Mouse (Mus musculus) olfactory bulb, adult 2 months (tissue): Measurements from ENCODE around the gene Slc8a2.

ENCODE experiments used
- CTCF ChIP-seq: fragments of 200-500 bp; IDR thresholded peaks from 2 replicates; pipeline ENCODE4 v1.5.1; 2012; ENCODE audit warnings: low read depth, mild to moderate bottlenecking, low read length, moderate library complexity; ENCODE audit not compliant: insufficient read depth
- POLR2A ChIP-seq: fragments of 200-500 bp; IDR thresholded peaks from 2 replicates; pipeline ENCODE4 v1.6.1; 2012; ENCODE audit warnings: mild to moderate bottlenecking, low read depth, low read length, moderate library complexity; ENCODE audit not compliant: insufficient read depth

DNA sequence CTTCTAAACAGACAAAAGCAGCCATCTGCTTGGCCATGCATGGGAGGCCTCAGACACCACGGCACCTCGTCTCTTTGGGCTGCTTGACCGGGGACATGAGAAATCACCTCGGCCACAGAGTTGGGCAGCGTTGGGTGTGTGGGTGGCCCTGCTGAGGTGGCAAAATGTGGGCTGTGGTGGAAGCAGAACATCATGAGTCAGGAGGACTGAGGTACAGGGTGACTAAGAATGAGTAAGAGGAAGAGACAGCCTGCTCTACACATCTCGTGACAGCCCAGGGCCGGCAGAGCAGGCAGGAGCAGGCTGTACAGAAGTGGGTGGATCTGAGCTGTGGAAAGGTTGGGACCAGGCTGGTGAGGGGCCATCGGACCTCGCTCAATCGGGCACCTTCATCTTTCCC is 77.9 kb downstream of the Slc8a2 start:
- no peak for TF ChIP-seq CTCF
- TF ChIP-seq POLR2A: no peak
